Mouse (Mus musculus) olfactory bulb, adult 2 months (tissue): ENCODE measurements around the gene Atp2b4.

Source experiments
- CTCF ChIP-seq: fragments of 200-500 bp; IDR thresholded peaks from 2 replicates; pipeline ENCODE4 v1.5.1; 2012; ENCODE audit warnings: low read depth, mild to moderate bottlenecking, low read length, moderate library complexity; ENCODE audit not compliant: insufficient read depth
- POLR2A ChIP-seq: fragments of 200-500 bp; IDR thresholded peaks from 2 replicates; pipeline ENCODE4 v1.6.1; 2012; ENCODE audit warnings: mild to moderate bottlenecking, low read depth, low read length, moderate library complexity; ENCODE audit not compliant: insufficient read depth

DNA sequence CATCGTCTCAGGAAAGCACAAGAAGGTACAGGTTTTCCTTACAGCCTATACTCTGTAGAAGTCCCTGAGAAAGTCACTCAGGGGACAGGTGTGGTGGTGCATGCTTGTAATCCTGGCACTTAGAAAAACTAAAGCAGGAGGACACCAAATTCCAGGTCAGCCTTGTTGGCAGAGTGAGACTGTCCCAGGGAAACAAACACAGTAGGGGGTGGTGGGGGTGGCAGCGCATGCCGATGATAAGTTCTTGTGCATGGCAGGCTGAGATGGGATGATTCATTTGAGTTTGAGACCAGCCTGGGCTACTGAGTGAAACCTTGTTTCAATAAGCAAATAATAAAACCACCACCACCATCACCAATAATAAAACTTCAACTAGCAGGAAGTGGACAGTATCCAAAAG lies 49.2 kb downstream of the Atp2b4 start:
- no peak for TF ChIP-seq POLR2A
- no peak for TF ChIP-seq CTCF
